Mouse (Mus musculus) layer of hippocampus, adult 8-10 months (tissue): Measurements from ENCODE around the gene Prpf38a. TPM values are rescaled to one million over a fixed set of nuclear protein-coding genes. Genes with fewer than 3 reads are reported as not detected.

Source experiments
- total RNA-seq, 4 experiments: library from RNA; stranded (reverse); gene quantifications; 2 replicates each; pipeline ENCODE4 v1.2.4; 2022

Gene Prpf38a
- total RNA-seq, 4 experiments from 2014 or later, result 26.5 to 30.1 (median 29.1) TPM

Other genes with a start within 250 kb of the Prpf38a start
- not detected for gene Shisal2a, start 196.0 kb downstream of the Prpf38a start, total RNA-seq
- 1 to 10 TPM; 4.5 to 5.6 (median 4.7) TPM for gene Gpx7, start 172.4 kb downstream of the Prpf38a start, total RNA-seq
- 10 to 100 TPM; 31.7 to 42.2 (median 41.2) TPM for gene Tut4, start 119.9 kb downstream of the Prpf38a start, total RNA-seq
- gene Orc1, start 87 bp upstream of the Prpf38a start, total RNA-seq, result under 1 TPM in 3 of 4 experiments, not detected in 1; 0.10 to 0.24 (median 0.16) TPM
- 10 to 100 TPM; 35.3 to 41.0 (median 38.2) TPM for gene Cc2d1b, start 40.6 kb upstream of the Prpf38a start, total RNA-seq
- 1 to 10 TPM; 1.3 to 3.6 (median 1.5) TPM for gene 3110021N24Rik, start 140.3 kb upstream of the Prpf38a start, total RNA-seq
- 10 to 100 TPM; 55.1 to 63.4 (median 58.7) TPM for gene Zfyve9, start 201.5 kb upstream of the Prpf38a start, total RNA-seq